Mouse (Mus musculus): ENCODE measurements around the gene Gria2.

DNA sequence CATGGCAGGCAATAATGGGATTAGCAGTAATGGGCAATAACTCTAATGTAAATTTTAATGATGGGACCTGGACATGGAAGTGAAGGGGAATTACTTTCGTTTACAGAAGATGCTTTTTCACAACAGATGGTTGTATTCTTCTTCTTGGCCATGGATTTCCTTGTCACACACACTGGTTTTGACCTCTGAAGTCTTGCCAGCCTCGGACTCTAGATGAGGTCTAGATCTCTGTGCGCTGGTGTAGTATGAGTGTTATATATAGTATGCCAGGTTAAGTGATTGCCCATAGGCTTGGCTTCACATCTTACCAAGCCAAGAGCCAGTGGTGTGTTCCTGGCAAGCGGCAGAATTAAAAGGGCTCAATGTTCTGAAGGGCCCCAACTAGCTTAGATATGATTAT, 43.7 kb downstream of the Gria2 start:
- TF ChIP-seq CTCF (IDR thresholded peaks at IDR 0.05; ENCODE audit: low read depth, low read length) = no peak
- no peak for TF ChIP-seq GATA1 (IDR thresholded peaks at IDR 0.05; ENCODE audit: borderline replicate concordance, low read length)

Data from G1E (cell line).